Mouse (Mus musculus) layer of hippocampus, adult 9-11 months (tissue): ENCODE measurements around the gene Tm4sf20.

Source experiments
- DNase-seq: peaks from one replicate; pipeline ENCODE4 v3.0.0; 2022

The Tm4sf20 gene

GRCm38 (mm10) chr1:82775293-82775692 lies 7.0 kb upstream of the Tm4sf20 start:
- no peak for DNase-seq

GRCm38 (mm10) chr1:82773208-82773607 lies 4.9 kb upstream of the Tm4sf20 start:
- DNase-seq = no peak

- DNase-seq = no peak
These were observed 4.2 kb upstream of the Tm4sf20 start for GRCm38 (mm10) chr1:82772428-82772827.

- no peak for DNase-seq
These were observed 2.8 kb upstream of the Tm4sf20 start, which contains the start of gene Gm47791 for GRCm38 (mm10) chr1:82771022-82771586. Gene Gm47791 (minus strand): TSS chr1:82771243.

GRCm38 (mm10) chr1:82766641-82767040 lies 1.6 kb downstream of the Tm4sf20 start:
- DNase-seq = no peak

- DNase-seq = no peak
These were observed 2.0 kb downstream of the Tm4sf20 start for GRCm38 (mm10) chr1:82766227-82766626.

- DNase-seq = no peak
These were observed 6.0 kb downstream of the Tm4sf20 start for GRCm38 (mm10) chr1:82762274-82762673.

- DNase-seq = no peak
These were observed 6.6 kb downstream of the Tm4sf20 start for GRCm38 (mm10) chr1:82761454-82762169.

- DNase-seq = no peak
These were observed 8.7 kb downstream of the Tm4sf20 start for GRCm38 (mm10) chr1:82759520-82759919.

GRCm38 (mm10) chr1:82747714-82748452 lies 20.4 kb downstream of the Tm4sf20 start:
- no peak for DNase-seq

GRCm38 (mm10) chr1:82746408-82746807 lies 21.9 kb downstream of the Tm4sf20 start:
- DNase-seq = peak; percentile 23

GRCm38 (mm10) chr1:82743962-82744361 lies 24.3 kb downstream of the Tm4sf20 start:
- no peak for DNase-seq

GRCm38 (mm10) chr1:82741539-82741938 lies 26.7 kb downstream of the Tm4sf20 start:
- DNase-seq = no peak

GRCm38 (mm10) chr1:82738066-82738465 lies 30.2 kb downstream of the Tm4sf20 start:
- DNase-seq = no peak

GRCm38 (mm10) chr1:82733357-82733756 lies 34.9 kb downstream of the Tm4sf20 start:
- DNase-seq = no peak

GRCm38 (mm10) chr1:82726482-82726881 lies 41.8 kb downstream of the Tm4sf20 start:
- no peak for DNase-seq

- no peak for DNase-seq
These were observed 42.4 kb downstream of the Tm4sf20 start for GRCm38 (mm10) chr1:82725875-82726185.

- DNase-seq = no peak
These were observed 43.0 kb downstream of the Tm4sf20 start for GRCm38 (mm10) chr1:82725026-82725874.

- peak; percentile 94 for DNase-seq
These were observed 43.8 kb downstream of the Tm4sf20 start, which contains the start of gene Mff for GRCm38 (mm10) chr1:82724339-82725025. Gene Mff (plus strand): TSS chr1:82724890.

GRCm38 (mm10) chr1:82717816-82718512 lies 50.3 kb downstream of the Tm4sf20 start:
- no peak for DNase-seq
